Mouse (Mus musculus) fibroblast of lung, adult 2 months (primary cell): ENCODE results near the gene Rabepk.
"Not testable (repeated sequence)": the region's sequence is repeated elsewhere in the genome, so short reads cannot be mapped to it uniquely, and the experiment has no call there.

ENCODE experiments used
- DNase-seq: peaks from one replicate; pipeline ENCODE4 v3.0.0-alpha.2; 2011; ENCODE audit warnings: low read depth

Gene Rabepk

GRCm38 (mm10) chr2:34799357-34800256, at the start of gene Rabepk:
Rabepk (minus strand) TSS chr2:34799912.
- peak; percentile 64 for DNase-seq

- no peak for DNase-seq
Observed at GRCm38 (mm10) chr2:34847702-34848101, 48.0 kb upstream of the Rabepk start.

GRCm38 (mm10) chr2:34843211-34843939, 43.7 kb upstream of the Rabepk start:
- no peak for DNase-seq

GRCm38 (mm10) chr2:34841706-34842105, 42.0 kb upstream of the Rabepk start:
- DNase-seq = peak; percentile 37

- not testable (repeated sequence) for DNase-seq
Observed at GRCm38 (mm10) chr2:34840143-34840542, 40.4 kb upstream of the Rabepk start.

GRCm38 (mm10) chr2:34835669-34836068, 36.0 kb upstream of the Rabepk start:
- no peak for DNase-seq

GRCm38 (mm10) chr2:34833624-34834023, 33.9 kb upstream of the Rabepk start:
- DNase-seq = no peak

- DNase-seq = not testable (repeated sequence)
Observed at GRCm38 (mm10) chr2:34832766-34833457, 33.2 kb upstream of the Rabepk start, which contains the start of gene Gm34653. Gm34653 (plus strand) TSS chr2:34833007.

GRCm38 (mm10) chr2:34830066-34830465, 30.4 kb upstream of the Rabepk start:
- DNase-seq = not testable (repeated sequence)

GRCm38 (mm10) chr2:34828026-34828425, 28.3 kb upstream of the Rabepk start:
- no peak for DNase-seq

- no peak for DNase-seq
Observed at GRCm38 (mm10) chr2:34827591-34827990, 27.9 kb upstream of the Rabepk start.

GRCm38 (mm10) chr2:34826460-34827231, 26.9 kb upstream of the Rabepk start:
- DNase-seq = no peak

GRCm38 (mm10) chr2:34825827-34826459, 26.2 kb upstream of the Rabepk start, which contains the start of gene Fbxw2:
Fbxw2 (minus strand) TSS chr2:34826311.
- DNase-seq = peak; percentile 79

GRCm38 (mm10) chr2:34818492-34818891, 18.8 kb upstream of the Rabepk start:
- DNase-seq = no peak

- DNase-seq = not testable (repeated sequence)
Observed at GRCm38 (mm10) chr2:34815893-34816292, 16.2 kb upstream of the Rabepk start.

GRCm38 (mm10) chr2:34812706-34813105, 13.0 kb upstream of the Rabepk start:
- DNase-seq = no peak

GRCm38 (mm10) chr2:34810775-34811174, 11.1 kb upstream of the Rabepk start:
- no peak for DNase-seq

GRCm38 (mm10) chr2:34809568-34809967, 9.9 kb upstream of the Rabepk start:
- DNase-seq = no peak

- DNase-seq = no peak
Observed at GRCm38 (mm10) chr2:34808057-34808456, 8.3 kb upstream of the Rabepk start.

- DNase-seq = no peak
Observed at GRCm38 (mm10) chr2:34805364-34805950, 5.7 kb upstream of the Rabepk start.

GRCm38 (mm10) chr2:34804815-34805214, 5.1 kb upstream of the Rabepk start:
- DNase-seq = no peak
